Mouse (Mus musculus) ovary, postnatal 36 days (tissue): ENCODE measurements at regions not wholly inside any gene's neighbourhood (a gene's known extent, or its start where the extent isn't known, plus 50 kb on each side); places are given as distances from the start of the nearest gene placed in this dataset.

Experiments used
- DNase-seq: peaks from one replicate; pipeline ENCODE4 v3.0.0; 2022; ENCODE audit warnings: low spot score, mixed read lengths

DNA sequence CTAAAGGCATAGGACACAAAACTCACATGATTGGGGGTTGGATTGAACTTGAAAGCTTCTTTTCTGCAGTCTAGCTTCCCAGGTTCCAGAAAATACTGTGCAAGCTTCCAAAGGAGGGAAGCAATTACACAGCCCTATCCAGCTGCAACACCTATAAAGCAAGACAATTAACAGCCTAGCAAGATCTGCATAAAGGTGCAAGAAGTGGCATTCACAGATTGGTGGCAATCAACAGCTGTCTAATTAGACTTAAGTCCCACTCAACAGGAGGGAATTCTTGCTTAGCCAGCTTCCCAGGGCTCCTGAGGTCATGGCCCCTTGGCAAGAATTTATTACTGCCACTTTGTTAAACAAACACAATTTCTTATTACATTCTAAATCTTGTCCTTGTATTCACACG, 511.9 kb downstream of the Kcnj2 start:
- no peak for DNase-seq

DNA sequence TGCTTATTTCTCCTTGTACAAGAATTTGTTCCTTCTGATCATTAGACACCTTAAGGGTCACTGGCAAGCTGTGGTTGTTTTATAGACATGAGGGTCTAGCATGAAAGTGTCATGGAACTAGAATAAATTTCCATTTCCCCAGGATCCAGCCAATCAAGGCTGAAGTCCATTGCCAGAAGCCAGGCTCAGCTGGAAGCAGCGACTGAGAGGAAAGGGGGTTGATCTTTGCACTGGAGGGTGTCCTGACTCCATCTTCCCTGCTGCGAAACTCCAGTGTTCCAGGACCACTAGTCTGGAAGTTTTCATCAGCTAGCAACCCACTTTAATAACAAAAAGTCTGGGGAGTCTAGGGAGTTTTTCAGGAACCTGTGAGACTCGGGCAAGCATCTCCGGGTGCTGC, 517.0 kb downstream of the Kcnj2 start:
- no peak for DNase-seq

DNA sequence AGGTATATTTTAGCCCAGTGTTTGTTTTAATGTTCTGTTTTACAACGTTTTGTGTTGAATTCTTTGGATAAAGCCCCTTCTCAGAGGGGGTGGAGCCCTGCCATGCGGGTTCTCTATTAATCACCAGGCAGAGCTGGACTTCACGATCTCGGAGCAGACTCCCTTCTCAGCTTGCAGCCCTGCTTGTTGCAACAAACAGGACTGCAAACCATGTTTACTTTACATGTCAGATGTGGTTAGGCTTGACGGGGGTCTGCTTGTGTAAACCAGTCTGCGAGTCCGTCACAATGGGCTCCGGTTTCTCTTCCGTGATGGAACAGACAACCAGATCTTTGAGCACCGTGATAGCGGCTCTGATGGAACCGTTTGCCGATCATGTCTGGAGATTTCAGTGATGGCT, 517.6 kb downstream of the Kcnj2 start:
- no peak for DNase-seq

DNA sequence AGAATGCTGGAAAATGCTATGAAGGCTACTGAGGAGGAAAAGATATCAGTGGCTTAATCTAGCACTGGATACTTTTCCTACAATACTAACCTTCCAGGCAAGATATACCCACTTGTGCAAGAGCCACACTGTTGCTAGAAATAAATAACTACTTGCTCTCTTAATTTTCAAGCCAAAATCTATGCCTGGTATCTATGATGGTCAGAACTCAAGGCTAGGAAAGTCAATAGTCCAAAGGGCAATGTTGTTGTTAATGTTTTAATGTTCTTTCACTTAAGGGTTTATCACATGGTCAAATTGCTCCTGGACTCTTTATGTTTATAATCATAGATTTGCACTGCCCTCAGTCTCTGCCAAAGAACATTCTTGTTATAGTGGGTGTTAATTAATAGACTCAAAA, 533.5 kb downstream of the Kcnj2 start:
- no peak for DNase-seq

- DNase-seq = no peak
Measured at GRCm38 (mm10) chr11:111605146-111605545, 539.2 kb downstream of the Kcnj2 start.

DNA sequence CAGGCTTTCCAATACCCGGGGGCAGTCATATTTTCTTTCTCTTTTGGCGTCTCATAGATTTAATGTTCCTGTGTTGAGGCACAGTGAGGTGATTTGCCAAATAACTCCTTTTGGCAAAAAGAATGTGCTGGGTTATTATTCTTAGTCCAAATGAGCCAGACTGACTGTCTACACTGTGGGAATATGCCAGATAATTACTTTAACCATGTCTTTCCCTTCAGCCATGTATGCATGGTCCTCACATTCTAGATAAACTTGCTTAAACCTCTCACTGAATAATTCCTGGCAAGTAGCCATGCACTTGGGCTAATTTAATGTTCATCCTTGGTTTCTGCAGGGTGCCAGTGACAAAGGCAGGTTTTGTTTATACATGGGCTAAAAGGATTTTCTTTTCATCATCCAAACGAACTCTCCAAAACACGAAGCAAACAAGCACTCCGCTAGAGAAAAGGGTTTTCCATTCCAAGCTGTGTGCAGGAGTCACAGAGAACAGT, 544.6 kb downstream of the Kcnj2 start:
- DNase-seq = no peak

DNA sequence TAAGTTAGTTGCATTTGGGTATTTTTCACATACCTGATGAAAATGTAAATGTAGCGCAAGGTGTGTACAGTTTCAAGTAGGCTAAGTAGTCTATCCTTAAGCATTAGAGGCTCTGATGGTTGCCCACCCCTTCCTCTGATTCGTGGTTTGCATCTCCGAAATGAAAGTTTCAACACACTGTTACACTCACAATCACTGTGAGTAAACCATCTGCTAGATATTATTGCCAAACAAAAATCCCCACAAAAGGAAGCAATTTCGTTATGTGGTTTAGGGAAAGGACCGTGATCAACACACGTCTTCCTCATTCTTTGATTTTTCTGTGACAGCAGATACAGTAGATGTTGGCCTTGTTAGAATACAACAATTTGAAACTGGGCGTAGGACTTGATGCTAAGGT, 577.6 kb downstream of the Kcnj2 start:
- no peak for DNase-seq

DNA sequence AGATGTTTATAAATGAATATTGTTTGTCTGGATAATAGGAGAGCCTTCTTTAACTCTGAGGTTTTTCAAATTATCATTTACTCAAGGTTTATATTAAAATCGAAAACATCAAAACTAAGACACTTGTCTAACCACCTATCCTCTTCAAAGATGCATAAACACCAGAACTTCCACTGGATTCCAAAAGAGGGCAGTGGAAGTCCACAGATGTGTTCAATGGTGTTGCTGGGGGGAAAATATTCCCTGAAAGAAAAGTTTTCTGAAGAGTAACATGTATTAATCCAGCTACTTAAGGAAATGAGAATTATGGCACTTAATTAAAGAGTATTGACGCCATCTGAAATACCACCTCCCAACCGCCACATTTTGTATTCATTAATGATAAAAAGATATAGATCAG, 586.9 kb downstream of the Kcnj2 start:
- no peak for DNase-seq

GRCm38 (mm10) chr11:111657778-111658177, 591.8 kb downstream of the Kcnj2 start:
- DNase-seq = no peak

DNA sequence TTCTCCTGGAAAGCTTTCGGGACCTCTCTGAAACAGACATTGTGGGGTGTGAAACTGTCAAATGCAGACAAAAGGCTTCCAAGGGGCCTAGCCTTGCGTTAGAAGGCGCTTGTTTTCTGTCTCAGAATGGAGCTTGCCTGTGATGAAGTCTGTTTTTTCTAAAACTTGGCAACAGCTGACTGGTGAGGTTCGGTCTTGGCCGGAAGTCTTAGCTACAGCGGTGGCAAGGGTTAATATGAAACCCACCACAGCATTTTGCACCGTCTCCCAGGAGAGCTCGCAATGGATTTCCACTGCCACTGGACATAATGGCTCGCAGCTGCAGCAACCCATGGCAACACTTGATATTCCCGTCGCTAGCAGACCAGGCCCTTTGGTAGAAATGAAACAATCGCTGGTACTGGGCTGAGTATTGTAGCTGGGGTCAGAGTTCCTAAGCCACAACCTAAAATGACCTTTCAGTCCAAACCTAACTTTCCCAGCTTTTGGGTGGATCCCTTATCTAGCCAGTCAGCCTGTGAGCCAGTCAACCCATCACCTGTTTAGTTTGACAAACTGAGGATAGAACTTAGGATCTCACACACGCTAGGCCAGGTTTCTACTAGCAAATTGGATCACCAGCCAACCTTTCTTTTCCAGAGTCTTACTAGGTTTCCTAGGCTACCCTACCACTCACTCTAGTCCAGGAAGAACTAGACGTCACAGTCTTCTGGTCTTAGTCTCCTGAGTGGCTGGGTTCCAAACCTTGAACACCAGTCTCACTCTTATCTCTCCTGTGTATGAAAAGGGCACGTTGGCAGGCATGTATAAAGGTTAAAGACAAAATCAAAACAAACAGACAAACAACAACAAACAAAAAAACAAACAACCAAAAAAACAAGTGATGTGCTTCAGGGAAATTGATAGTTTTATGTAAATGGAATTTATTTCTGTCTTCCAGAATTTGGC, 592.7 kb downstream of the Kcnj2 start:
- DNase-seq = no peak

- DNase-seq = no peak
Measured at GRCm38 (mm10) chr11:111663269-111663668, 597.3 kb downstream of the Kcnj2 start.

DNA sequence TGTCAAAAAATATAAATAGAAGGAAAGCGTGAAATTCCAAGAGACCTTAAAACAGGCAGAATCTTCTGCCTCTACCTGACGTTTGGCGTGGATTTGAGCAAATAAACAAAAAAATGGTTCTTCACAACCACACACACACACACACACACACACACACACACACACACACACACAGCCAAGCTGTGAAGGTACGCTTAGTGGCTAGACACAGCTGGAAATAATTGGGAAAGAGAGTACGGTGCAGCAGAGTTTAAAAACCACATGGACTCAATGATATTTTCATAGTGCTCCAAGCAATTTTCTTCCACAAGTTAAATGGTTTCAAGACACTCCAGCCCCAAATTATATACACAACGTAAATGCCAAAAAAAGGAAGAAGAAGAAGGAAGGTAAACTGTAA, 600.4 kb downstream of the Kcnj2 start:
- DNase-seq = no peak

DNA sequence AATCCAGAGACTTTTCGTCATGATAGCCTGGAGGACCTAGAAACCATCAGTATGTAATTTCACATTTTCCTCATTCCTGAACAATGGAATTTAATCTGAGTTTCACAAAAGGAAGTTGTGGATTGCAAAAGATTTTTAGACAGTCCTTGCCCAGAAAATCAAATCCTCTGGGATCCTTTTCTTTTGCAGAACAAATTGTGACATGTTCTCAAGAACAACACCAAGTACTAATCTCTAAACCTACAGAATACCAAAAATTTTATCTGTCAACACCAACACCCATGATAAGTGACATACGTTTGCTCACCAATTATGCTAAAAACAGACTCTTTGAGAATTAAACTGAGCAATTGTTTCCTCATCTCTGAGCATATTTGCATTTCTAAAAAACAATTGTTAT, 605.9 kb downstream of the Kcnj2 start:
- no peak for DNase-seq

DNA sequence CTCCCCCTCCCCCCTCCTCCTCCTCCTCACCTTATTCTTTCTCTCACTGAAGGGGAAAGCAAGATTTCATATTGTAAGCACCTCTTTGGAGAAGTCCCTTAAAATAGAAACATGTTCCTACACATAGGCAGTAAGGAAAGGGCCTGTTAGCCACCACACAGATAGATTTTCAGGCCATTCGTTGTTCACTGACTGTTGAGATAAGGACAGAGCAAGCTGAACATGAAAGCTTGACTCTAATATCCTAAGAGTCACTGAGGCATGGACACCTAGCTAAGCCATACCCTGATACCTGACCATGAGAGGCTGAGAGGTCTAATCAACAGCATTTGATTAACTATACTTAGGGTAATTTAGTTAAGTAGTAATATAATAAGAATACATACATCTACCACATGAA, 609.7 kb downstream of the Kcnj2 start:
- no peak for DNase-seq

DNA sequence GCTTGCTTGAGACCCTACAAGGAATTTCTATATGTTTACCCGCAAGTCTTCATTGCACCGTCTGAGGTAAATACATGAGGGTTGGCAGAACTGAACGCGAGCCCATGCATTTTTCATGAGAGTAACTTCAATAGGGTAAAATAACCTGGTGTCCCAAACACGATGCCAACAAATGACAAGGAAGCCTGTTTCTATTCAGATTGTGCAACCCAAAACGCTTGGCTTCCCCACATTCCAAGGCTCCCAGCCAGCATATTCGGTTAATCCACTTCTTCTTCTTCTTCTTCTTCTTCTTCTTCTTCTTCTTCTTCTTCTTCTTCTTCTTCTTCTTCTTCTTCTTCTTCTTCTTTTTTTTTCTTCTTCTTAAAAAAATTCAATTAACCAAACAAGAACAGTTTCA, 616.4 kb downstream of the Kcnj2 start:
- no peak for DNase-seq

- no peak for DNase-seq
Measured at GRCm38 (mm10) chr11:111683909-111684308, 617.9 kb downstream of the Kcnj2 start.

DNA sequence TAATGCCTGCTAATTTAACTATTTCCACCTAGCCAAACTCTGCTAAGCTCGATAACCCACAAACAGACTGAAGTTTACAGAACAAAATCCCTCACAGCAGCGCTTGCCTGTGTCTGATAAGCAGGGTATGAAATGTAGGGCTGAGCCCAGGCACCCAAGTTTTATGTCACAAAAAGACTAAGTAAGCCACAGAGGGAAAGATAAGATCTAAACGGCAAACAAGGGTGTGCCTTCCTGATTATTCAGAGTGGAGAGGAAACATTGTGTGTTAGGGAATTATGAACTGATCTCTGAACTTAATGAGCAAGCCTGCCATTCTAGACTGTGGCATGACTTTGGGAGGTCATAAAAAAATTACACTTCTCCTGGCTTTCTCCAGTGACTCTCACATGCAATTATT, 621.8 kb downstream of the Kcnj2 start:
- DNase-seq = no peak

DNA sequence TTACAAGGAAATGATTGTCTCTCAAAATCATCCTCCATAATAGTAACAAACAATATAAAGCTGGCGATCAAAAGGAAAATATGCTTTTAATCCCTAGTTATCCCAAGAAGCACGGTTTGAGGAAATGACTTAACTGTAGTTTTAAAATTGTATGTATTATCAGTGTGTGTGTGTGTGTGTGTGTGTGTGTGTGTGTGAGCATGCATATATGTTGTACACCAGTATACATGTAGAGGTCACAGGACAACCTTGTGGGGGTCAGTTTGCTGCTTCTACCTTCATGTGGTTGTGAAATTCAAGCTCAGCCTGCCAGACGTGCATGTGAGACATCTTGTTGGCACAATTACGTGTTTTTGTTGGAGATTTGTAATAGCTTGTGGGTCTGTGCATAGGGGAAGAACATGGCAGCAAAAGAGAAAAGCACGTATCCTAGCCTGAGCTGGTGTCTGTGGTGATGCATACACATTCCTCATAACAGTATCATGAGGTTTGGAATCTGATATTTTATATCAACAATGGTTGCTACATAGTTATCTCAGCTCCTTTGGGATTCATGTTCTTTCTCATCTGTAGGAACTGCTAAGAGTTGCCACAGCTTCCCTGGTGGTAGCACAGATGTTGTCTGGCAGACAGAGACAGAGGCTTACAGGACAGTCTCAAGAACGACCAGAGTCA, 622.4 kb downstream of the Kcnj2 start:
- no peak for DNase-seq

- no peak for DNase-seq
Measured at GRCm38 (mm10) chr11:111689899-111690298, 623.9 kb downstream of the Kcnj2 start.

- DNase-seq = no peak
Measured at GRCm38 (mm10) chr11:111691512-111691911, 625.5 kb downstream of the Kcnj2 start.

DNA sequence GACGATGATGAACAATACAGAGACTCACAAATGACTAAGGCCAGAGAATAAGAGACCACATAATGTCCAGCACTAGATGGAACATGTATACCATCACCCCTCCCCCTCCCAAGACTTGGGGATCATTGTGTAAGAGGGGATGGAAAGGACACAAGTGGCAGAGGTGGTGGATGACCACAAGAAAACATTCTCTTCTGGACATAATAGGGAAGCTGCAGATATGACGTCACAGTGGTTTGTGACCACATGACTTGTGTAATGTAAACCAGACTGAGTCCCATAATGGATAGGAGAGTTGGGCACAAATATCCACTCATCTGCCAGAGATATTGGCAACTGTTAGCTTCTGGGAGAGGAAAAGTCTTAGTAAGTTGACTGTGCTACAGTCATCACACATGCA, 630.7 kb downstream of the Kcnj2 start:
- DNase-seq = no peak

DNA sequence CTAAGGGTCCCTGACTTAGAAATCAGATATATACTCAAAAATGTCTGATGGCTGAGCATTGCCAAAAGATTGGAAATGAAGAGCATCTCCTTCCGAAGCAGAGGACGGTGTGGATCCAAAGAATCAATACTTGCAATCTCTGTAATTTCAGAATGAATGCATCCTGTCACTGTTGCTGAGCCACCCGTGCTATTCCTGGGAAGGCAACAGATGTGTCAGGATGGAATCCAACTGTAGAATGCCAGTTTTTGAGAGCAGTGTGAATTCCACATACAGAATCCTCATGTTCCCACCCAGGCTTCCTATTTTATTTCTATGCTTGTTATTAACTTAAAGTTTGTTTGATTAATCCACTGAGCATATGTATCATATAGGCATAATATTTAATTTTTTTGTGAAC, 633.9 kb downstream of the Kcnj2 start:
- DNase-seq = no peak

- no peak for DNase-seq
Measured at GRCm38 (mm10) chr11:111706882-111707281, 640.9 kb downstream of the Kcnj2 start.
